Mouse (Mus musculus): Measurements from ENCODE around the gene Rps17.

Gene Rps17

GRCm38 (mm10) chr7:81344544-81345446 is at the start of gene Rps17:
Rps17 (minus strand) TSS chr7:81345254.
- DNase-seq = peak; percentile 87 to 99

- DNase-seq = no peak
These were observed 34.3 kb upstream of the Rps17 start for GRCm38 (mm10) chr7:81379363-81379762.

GRCm38 (mm10) chr7:81372337-81372920 is 27.4 kb upstream of the Rps17 start:
- peak; percentile 42 to 62 for DNase-seq

- no peak for DNase-seq
These were observed 26.8 kb upstream of the Rps17 start for GRCm38 (mm10) chr7:81371811-81372210.

GRCm38 (mm10) chr7:81369724-81370123 is 24.7 kb upstream of the Rps17 start:
- no peak for DNase-seq

GRCm38 (mm10) chr7:81367946-81368345 is 22.9 kb upstream of the Rps17 start:
- DNase-seq = no peak

GRCm38 (mm10) chr7:81356975-81357374 is 11.9 kb upstream of the Rps17 start:
- no peak for DNase-seq

GRCm38 (mm10) chr7:81356360-81356759 is 11.3 kb upstream of the Rps17 start:
- DNase-seq = no peak

- DNase-seq = no peak
These were observed 10.7 kb upstream of the Rps17 start for GRCm38 (mm10) chr7:81355746-81356145.

- no peak for DNase-seq
These were observed 6.8 kb upstream of the Rps17 start for GRCm38 (mm10) chr7:81351826-81352225.

- DNase-seq = no peak
These were observed 3.2 kb upstream of the Rps17 start for GRCm38 (mm10) chr7:81348206-81348605.

- DNase-seq = no peak
These were observed 555 bp upstream of the Rps17 start for GRCm38 (mm10) chr7:81345447-81346170.

- no peak for DNase-seq
These were observed 1.2 kb downstream of the Rps17 start for GRCm38 (mm10) chr7:81343831-81344230.

- no peak for DNase-seq
These were observed 1.7 kb downstream of the Rps17 start for GRCm38 (mm10) chr7:81343316-81343715.

GRCm38 (mm10) chr7:81342356-81343094 is 2.5 kb downstream of the Rps17 start:
- DNase-seq = no peak

GRCm38 (mm10) chr7:81341563-81341962 is 3.5 kb downstream of the Rps17 start:
- DNase-seq = no peak

- peak in 1 of 2 experiments; percentile 37 for DNase-seq
These were observed 5.3 kb downstream of the Rps17 start for GRCm38 (mm10) chr7:81339783-81340182.

- no peak for DNase-seq
These were observed 6.6 kb downstream of the Rps17 start for GRCm38 (mm10) chr7:81338522-81338873.

- DNase-seq = no peak
These were observed 7.1 kb downstream of the Rps17 start for GRCm38 (mm10) chr7:81337785-81338521.

GRCm38 (mm10) chr7:81336432-81336786 is 8.6 kb downstream of the Rps17 start:
- DNase-seq = peak in 1 of 2 experiments; percentile 43

GRCm38 (mm10) chr7:81335705-81336431 is 9.2 kb downstream of the Rps17 start:
- no peak for DNase-seq

- no peak for DNase-seq
These were observed 13.2 kb downstream of the Rps17 start for GRCm38 (mm10) chr7:81331851-81332250.

Data from cerebellum, adult 18-20 months (tissue).